Mouse (Mus musculus) heart, adult 10 weeks (tissue): ENCODE measurements around the gene Actrt2. TPM values are rescaled to one million over a fixed set of nuclear protein-coding genes. Genes with fewer than 3 reads are reported as not detected.

Experiments used
- polyA plus RNA-seq: library from polyadenylated mRNA; stranded (reverse); fragments of 350-450 nt; fragmentation: Illumina TruSeq; extraction: RNeasy Lipid Tissue Mini Kit (QIAGEN cat#74804); gene quantifications from one replicate; pipeline ENCODE4 v1.2.3, GENCODE M21; 2014; ENCODE audit warnings: low read depth, low replicate concordance

The Actrt2 gene
- polyA plus RNA-seq: not detected

DNA sequence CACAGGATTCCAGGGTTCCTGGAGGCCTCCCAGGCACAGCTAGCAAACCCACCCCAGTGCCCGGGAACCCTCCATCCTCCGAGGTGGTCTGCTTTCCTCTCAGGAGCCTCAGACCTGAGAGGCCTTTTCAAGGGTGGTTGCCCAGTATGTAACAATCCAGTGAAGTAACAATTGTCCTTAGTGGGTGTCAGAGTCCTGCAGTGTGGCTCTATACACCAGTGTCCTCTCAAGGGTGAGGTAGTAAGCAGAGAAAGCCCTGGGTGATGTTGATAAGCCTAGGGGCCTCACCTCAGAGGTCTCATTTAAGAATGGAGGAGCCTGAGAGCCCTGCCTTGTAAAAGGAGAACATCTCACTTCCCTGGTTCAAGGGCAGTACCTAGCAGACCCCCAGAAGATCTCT, at the start of gene Actrt2:
Gene Actrt2, minus strand, starts transcription at position 101 of the 400 bp plus-strand sequence.

DNA sequence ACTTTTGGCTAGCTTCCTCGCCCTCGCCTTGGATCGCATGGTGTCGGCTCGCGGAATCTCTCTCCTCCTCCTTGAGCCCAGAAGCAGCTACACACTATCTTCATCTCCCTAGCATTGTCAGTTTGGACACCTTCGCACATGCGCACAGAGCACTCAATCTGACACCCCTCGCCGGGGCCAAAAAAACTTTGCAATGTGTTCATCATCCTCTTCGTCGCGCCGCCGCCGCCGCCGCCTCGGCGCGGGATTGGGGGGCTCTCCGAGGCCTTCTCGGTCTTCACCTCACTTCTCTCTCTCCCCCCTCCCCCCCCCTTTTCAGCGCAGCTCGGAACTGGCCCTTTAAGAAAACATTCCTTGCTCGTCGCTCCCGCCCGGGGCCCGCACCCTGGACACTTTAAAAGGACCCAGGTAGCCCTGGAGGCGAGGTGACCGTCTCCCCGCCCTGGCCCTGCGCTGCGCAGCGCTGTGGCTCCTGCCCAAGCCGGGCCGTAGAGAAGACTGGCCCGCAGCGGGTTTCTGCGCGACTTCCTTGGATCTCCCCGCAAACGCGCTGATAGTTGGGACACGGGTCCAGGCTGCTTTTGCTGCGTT, 30.9 kb downstream of the Actrt2 start, which contains the start of gene Prdm16:
Gene Prdm16, minus strand, starts transcription at position 153 of the 591 bp plus-strand sequence.

Other genes with a start within 250 kb of the Actrt2 start
- 7.8 TPM for gene Prdm16, start 31.0 kb downstream of the Actrt2 start, polyA plus RNA-seq
- not detected for gene Ttc34, start 169.6 kb upstream of the Actrt2 start, polyA plus RNA-seq
- not detected for gene Mmel1, start 201.7 kb upstream of the Actrt2 start, polyA plus RNA-seq
- gene Fam213b, start 231.3 kb upstream of the Actrt2 start, polyA plus RNA-seq: 164 TPM